Mouse (Mus musculus) naive thymus-derived CD4-positive, alpha-beta T cell, adult 2 months (primary cell): Measurements from ENCODE around the gene Il17f.
A peak's percentile ranks its signal among the peaks of the same experiment; 100 is the strongest.
"Not testable (repeated sequence)": the region's sequence is repeated elsewhere in the genome, so short reads cannot be mapped to it uniquely, and the experiment has no call there.

Source experiments
- DNase-seq: peaks from one replicate; pipeline ENCODE4 v3.0.0-alpha.2; 2011; ENCODE audit warnings: low read depth

Il17f gene

GRCm38 (mm10) chr1:20790517-20790916, at the start of gene Il17f:
Gene Il17f (minus strand): TSS chr1:20790617.
- not testable (repeated sequence) for DNase-seq

DNA sequence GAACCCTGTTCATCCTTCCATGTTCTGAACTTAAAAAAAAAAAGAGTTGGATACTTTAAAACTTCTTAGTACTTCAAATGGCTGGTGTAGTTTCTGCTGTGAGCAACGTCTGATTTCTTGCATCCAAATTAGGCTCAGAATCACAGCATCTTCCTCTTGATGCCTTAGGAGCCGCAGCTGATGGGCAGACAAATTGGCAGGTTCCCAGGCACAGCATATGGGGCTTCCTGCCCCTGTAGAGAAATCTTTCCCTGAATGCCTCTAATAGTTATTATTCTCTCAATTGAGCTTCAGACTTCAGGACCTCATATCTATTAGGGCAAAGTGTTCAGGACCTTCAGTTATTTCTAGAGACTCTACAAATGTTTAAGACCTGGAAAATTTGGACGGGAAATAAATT, 49.5 kb upstream of the Il17f start:
- DNase-seq: no peak

DNA sequence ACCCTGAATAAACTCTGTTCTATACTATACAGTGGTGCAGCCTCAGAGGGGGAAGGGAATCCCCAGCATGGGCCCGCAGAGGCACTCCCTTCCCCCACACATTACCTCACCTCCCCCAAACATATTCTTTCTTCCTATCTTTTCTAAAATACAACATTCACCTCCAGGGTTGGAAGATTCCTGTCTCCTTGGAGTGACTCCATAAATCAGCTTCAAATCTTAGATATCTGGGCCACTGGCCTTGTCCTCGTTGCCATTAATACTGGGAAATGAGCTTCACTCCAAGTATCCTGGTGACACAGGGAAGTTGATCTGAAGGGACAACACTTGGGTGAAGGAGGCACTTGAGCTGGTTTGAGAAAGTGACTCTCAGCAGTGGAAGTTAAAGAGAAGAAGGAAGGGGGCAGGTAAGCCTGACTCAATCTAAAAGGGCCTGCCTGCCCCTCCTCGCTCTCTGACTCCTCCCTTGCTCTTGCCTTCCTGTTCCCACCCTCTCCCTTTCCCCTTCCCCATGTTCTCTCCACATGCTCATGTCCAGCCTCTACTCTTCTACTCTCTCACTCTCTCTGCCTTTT, 46.2 kb upstream of the Il17f start:
- no peak for DNase-seq

- DNase-seq: no peak
Measured at GRCm38 (mm10) chr1:20833141-20833511, 42.7 kb upstream of the Il17f start.

GRCm38 (mm10) chr1:20832473-20833140, 42.2 kb upstream of the Il17f start:
- no peak for DNase-seq

- no peak for DNase-seq
Measured at GRCm38 (mm10) chr1:20830546-20830945, 40.1 kb upstream of the Il17f start.

DNA sequence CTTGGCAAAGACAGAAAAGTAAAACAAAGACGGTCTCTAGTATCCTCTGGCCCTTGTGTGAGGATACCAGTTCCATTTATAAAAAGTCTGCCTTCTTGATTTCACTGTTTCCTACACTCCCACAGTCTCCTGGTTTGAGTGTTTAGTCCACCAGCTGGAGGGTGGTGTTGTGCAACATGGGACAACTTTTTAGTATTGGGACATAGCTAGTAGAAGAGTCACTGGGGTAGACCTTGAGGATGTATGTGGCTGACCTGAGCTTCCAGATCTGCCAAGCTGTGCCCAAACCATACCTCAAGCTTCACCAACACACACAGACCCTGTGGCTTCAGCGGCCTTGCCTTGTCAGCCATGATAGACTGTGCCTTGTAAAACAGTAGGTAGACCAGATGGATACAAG, 37.6 kb upstream of the Il17f start:
- no peak for DNase-seq

DNA sequence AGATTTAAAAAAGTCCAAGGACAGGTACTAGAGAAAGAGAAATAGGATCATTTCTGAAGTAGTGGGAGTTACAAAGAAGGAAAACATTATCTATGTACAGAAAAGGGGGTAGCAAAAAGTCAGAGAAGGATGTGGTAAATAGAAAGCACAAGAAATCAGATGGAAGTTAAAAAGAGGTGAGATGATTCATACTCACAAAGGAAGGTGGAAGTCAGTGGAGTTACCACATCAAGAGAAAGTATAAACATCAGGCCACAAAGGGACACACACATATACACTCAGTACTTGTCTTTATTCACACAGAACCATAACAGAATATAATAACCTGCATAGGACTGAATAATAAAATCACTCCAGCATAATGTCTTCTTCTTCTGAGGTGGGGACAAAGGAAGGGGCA, 34.6 kb upstream of the Il17f start:
- DNase-seq: peak; percentile 74

DNA sequence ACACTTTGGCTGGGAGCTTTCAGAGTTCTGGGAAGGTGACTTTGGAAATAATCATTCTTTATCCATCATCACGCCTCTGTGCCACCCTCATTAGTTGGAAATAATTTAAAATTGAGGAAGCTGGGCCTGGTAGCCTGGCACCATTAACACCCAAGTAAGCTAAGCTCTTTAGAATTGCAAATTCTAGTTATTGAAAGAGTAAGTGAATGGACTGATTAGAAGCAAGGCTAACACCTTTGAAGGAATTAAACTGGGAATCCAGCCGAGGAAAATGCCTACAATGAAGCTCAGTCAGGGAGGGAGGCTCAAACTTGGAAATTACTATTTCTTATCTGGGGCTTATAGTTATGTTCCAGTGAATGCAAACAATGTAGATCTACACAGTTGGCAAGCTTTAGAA, 33.5 kb upstream of the Il17f start:
- DNase-seq: no peak

GRCm38 (mm10) chr1:20823471-20823870, 33.1 kb upstream of the Il17f start:
- DNase-seq: no peak

GRCm38 (mm10) chr1:20820959-20821358, 30.5 kb upstream of the Il17f start:
- DNase-seq: no peak

GRCm38 (mm10) chr1:20819771-20820605, 29.6 kb upstream of the Il17f start, which contains the start of gene Mcm3:
Gene Mcm3 (minus strand): TSS chr1:20820312.
- peak; percentile 91 for DNase-seq

DNA sequence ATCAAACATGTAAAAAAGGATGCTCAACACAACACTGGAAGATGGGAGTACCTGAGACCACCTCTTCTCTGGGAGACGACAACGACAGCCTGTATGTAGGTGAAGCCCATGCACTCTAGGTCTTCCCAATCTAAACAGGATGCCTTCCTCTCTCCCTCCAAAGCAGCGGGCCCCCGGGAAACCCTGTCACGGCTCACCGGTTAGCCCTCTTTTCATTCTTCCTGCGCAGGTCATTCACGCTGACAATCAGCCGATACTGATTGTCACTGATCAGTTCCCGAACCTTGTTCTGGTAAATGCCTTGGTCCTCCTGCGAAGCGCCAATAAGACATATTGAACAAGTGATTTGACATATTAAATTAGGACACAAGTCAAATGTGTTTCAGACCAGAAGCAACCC, 27.2 kb upstream of the Il17f start:
- DNase-seq: no peak

- DNase-seq: no peak
Measured at GRCm38 (mm10) chr1:20817172-20817571, 26.8 kb upstream of the Il17f start.

GRCm38 (mm10) chr1:20814521-20814920, 24.1 kb upstream of the Il17f start:
- no peak for DNase-seq

DNA sequence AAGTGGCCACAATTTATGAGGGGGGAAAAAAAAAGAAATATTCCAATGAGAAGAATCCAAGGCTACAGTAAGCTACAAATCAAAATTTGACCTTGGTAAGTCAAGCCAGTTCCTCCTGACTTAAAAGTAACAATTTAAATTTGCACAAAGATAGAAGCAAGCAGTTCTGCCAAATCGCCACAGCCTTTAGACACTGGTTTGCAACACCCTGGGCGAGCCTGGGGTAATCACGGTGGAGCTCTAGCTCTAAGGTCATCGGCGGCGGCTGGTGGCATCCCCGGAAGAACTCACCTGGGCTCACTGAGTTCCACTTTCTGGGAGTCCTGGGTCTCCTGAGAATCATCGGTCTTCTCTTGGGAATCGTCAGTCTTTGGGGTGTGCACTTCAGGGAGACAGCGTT, 14.1 kb upstream of the Il17f start:
- DNase-seq: no peak

DNA sequence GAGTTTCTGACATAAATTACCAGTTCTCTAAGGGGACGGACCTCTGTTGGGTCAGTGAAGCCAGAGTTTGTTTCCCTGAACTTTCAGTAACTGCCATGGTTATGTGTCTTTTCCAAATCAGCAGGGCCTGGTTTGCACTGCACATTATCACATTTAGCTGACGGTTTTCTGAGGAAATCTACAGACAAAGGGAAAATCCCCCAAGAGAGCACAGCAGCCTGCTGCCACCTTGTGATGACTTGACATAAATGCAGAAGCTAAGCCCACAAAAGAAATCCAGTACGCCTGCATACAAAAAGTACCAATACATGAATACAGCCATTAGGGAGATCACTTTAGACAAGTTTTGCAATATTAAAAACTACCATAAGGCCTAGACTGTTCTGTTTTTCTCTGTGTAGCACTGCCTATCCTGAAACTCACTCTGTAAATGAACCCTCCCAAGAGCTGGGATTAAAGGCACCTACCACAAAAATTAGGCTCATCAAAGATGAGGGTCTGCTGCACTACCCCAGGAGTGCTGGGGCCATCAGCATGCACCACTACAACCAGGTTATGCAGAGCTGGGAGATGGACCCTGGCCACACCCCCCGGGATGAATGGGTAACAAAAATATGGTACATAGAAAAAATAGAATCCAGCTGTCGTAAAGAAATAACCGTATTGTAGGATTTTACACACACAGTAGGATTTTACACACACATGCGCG, 11.4 kb upstream of the Il17f start:
- DNase-seq: no peak

DNA sequence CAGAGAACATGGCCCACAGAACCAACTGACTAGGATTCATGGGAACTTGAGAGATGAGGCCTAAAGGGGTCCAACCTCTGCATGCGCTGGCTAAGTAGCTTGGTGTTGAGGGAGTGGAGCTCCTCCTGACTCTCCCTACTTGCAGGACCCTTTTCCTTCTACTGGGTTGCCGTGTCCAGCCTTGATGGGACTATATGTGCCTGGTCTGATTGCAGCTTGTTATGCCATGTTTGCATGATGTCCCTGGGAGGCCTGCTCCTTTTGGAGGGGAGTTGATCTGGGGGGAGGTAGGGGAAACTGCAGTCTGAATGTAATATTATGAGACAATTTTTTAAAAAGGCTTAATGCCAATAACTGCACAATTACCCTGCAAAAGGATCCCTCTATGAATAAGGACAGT, 10.9 kb upstream of the Il17f start:
- DNase-seq: no peak

GRCm38 (mm10) chr1:20795178-20795577, 4.8 kb upstream of the Il17f start:
- no peak for DNase-seq

DNA sequence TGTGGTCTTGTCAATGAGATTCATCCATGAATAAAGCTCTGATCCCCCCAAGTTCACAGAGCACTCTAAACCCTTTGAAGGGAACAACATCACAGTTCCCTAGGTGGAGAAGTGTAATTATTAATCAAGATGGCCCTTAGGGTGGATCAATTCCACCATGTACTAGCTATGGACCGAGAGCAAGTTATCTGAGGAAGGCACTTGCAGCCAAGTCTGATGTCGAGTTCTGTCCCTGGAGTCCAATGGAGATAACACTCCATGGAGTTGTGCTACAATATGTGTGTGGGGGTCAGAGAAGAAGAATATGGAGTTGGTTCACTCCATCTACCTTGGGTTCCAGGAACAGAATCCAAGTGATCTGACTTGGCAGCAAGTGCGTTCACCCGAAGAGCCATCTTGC, 4.3 kb upstream of the Il17f start:
- DNase-seq: no peak

- DNase-seq: no peak
Measured at GRCm38 (mm10) chr1:20791414-20791813, 997 bp upstream of the Il17f start.

DNA sequence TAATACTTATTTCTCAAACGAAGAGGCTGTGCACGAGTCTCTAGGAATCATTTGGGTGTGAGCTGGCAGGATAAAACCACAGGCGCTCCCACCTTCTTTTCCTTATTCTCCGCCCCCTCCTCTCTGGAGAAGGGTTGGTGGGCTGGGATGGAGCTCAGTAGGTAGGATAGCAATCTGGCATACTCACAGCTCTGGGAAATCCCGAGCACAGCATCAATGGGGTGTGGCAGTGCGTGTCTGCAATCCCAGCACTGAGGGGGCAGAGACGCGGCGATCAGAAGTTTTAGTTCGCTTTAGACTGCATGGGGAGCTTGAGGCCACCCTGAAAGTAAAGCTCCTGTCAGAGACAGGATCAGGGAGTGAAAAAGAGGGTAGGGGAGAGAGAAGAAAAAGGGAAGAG, 2.0 kb downstream of the Il17f start:
- DNase-seq: no peak

DNA sequence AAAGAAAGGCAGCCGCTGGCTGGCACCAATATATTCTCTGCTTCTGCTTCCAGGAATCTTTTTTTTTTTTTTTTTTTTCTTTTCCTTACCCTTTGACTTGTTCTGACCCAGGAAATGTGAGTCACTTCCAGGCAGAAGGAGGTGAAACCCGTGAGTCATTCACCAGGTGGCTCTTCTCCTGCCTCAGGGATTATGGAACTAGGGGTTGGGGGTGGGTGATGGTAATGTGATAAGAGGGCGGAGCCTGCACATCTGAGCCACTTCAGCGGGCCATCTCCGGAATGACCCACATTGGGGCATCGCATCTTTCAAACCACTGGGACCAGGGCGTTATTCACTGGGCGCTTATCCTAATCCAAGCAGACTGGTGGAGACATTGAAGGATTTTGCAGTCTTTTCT, 3.4 kb downstream of the Il17f start:
- no peak for DNase-seq
